Mouse (Mus musculus) heart, postnatal 0 days (tissue): ENCODE results near the gene Mcm6. TPM values are rescaled to one million over a fixed set of nuclear protein-coding genes. Genes with fewer than 3 reads are reported as not detected.

Experiments
- ATAC-seq: fragments of 200-750 bp; cut with Nextera tagmentation; 2 replicates; pipeline ENCODE4 v1.8.0; 2017; ENCODE audit warnings: low read depth, moderate number of reproducible peaks, moderate library complexity; ENCODE audit not compliant: insufficient read depth
- DNase-seq: peaks from one replicate; pipeline ENCODE4 v3.0.0-alpha.2; 2016; ENCODE audit warnings: low spot score
- H3K27ac ChIP-seq: fragments of 300-500 bp; sonication (generic); 2 replicates; pipeline ENCODE4 v1.5.1; 2014; ENCODE audit warnings: low read depth, mild to moderate bottlenecking
- H3K27me3 ChIP-seq: fragments of 300-500 bp; sonication (generic); 2 replicates; pipeline ENCODE4 v1.6.1; 2014; ENCODE audit warnings: low read length, mixed read lengths; ENCODE audit not compliant: control insufficient read depth, insufficient read depth
- H3K36me3 ChIP-seq: fragments of 300-500 bp; sonication (generic); replicated peaks from 2 replicates; pipeline ENCODE4 v1.6.1; 2014; ENCODE audit warnings: low read length, mixed read lengths; ENCODE audit not compliant: control insufficient read depth, insufficient read depth
- H3K4me1 ChIP-seq: fragments of 300-500 bp; sonication (generic); 2 replicates; pipeline ENCODE4 v1.6.1; 2014; ENCODE audit warnings: antibody characterized with exemption; ENCODE audit not compliant: control insufficient read depth, insufficient read depth
- H3K4me2 ChIP-seq: fragments of 300-500 bp; sonication (generic); 2 replicates; pipeline ENCODE4 v1.6.1; 2014; ENCODE audit warnings: low read depth, mild to moderate bottlenecking, low read length, moderate library complexity
- H3K4me3 ChIP-seq: fragments of 300-500 bp; sonication (generic); 2 replicates; pipeline ENCODE4 v1.5.1; 2014; ENCODE audit warnings: low read depth, low read length
- H3K9ac ChIP-seq: fragments of 300-500 bp; sonication (generic); replicated peaks from 2 replicates; pipeline ENCODE4 v1.6.1; 2014; ENCODE audit warnings: low read depth, low read length, mixed read lengths
- H3K9me3 ChIP-seq: fragments of 300-500 bp; sonication (generic); replicated peaks from 2 replicates; pipeline ENCODE4 v1.6.1; 2016; ENCODE audit warnings: low read length; ENCODE audit not compliant: control insufficient read depth
- CTCF ChIP-seq: IDR thresholded peaks from 2 replicates; pipeline ENCODE4 v1.5.1; 2016; ENCODE audit warnings: antibody characterized with exemption, control low read depth, low read depth
- EP300 ChIP-seq: IDR thresholded peaks from 2 replicates; pipeline ENCODE4 v1.6.1; 2016; ENCODE audit warnings: antibody characterized with exemption, low read depth
- WGBS: fragments of 180-500 bp; shearing (Covaris S2); extraction: QIAGEN DNeasy Blood & Tissue Kit; methylation state at CpG from one replicate; pipeline ENCODE4 v1.1.7; 2014; 5-methylcytosine and 5-hydroxymethylcytosine counted together
- polyA plus RNA-seq: library from polyadenylated mRNA; unstranded; fragments of >200 nt; fragmentation: Nextera tagmentation; extraction: Ambion mirVana; gene quantifications from 2 replicates; pipeline ENCODE4 v1.2.1, GENCODE M21; 2015
- total RNA-seq: library from RNA; depleted of rRNA; stranded (reverse); fragments of >200 nt; gene quantifications from 2 replicates; pipeline ENCODE4 v1.2.3, GENCODE M21; 2014; ENCODE audit warnings: low replicate concordance

Mcm6 gene
- total and polyA plus RNA-seq, 2 experiments from 2014 or later, result 39.6 to 85.4 TPM

- H3K36me3 ChIP-seq, result peaks cover 39% of the 10 kb centered on the region
Measured at GRCm38 (mm10) chr1:128358276-128358675, 1.2 kb downstream of the Mcm6 start.

GRCm38 (mm10) chr1:128357452-128357851, 2.0 kb downstream of the Mcm6 start:
- Histone ChIP-seq H3K27ac (no peak overlapping the region), H3K36me3 (peaks cover 39% of the 10 kb centered on the region), H3K9me3 (no peaks in the 10 kb centered on the region), H3K9ac (no peak overlapping the region; the same call in 1 of the 2 replicates), H3K4me2 (peak overlapping the region; percentile 91), H3K4me3 (peak overlapping the region; percentile 0; the same call in 1 of the 2 replicates), H3K4me1 (peaks cover 25% of the 10 kb centered on the region), H3K27me3 (no peaks in the 10 kb centered on the region)
- DNase-seq (no peak), ATAC-seq (no peak)
- TF ChIP-seq EP300, result no peak
- no peak for TF ChIP-seq CTCF
- 42% methylated on average over 3 of the region's 3 CpGs for WGBS

More at GRCm38 (mm10) chr1:128358276-128358675, 1.2 kb downstream of the Mcm6 start:
- H3K4me2 ChIP-seq, result peak overlapping the region; percentile 91
- peak overlapping the region; percentile 82 for H3K27ac ChIP-seq
- DNase-seq, result no peak
- no peak for ATAC-seq
- peaks cover 25% of the 10 kb centered on the region for H3K4me1 ChIP-seq
- peak overlapping the region; percentile 70; the same call in 1 of the 2 replicates for H3K9ac ChIP-seq
- H3K4me3 ChIP-seq, result peak overlapping the region; percentile 95
- no peaks in the 10 kb centered on the region for H3K9me3 ChIP-seq
- no peaks in the 10 kb centered on the region for H3K27me3 ChIP-seq
- TF ChIP-seq CTCF, result no peak
- TF ChIP-seq EP300, result no peak
- 53% methylated on average over 6 of the region's 6 CpGs for WGBS

GRCm38 (mm10) chr1:128353092-128353491, 6.4 kb downstream of the Mcm6 start:
- H3K9me3 ChIP-seq, result no peaks in the 10 kb centered on the region
- no peaks in the 10 kb centered on the region for H3K27me3 ChIP-seq
- no peak for TF ChIP-seq EP300
- TF ChIP-seq CTCF, result no peak
- no peak overlapping the region for H3K9ac ChIP-seq
- peaks cover 61% of the 10 kb centered on the region for H3K36me3 ChIP-seq
- no peak for ATAC-seq
- no peak for DNase-seq
- peaks cover 10% of the 10 kb centered on the region for H3K4me1 ChIP-seq
- WGBS, result 71% methylated on average over 3 of the region's 3 CpGs
- no peak overlapping the region for H3K4me3 ChIP-seq
- H3K4me2 ChIP-seq, result no peak overlapping the region
- no peak overlapping the region for H3K27ac ChIP-seq

GRCm38 (mm10) chr1:128344232-128344631, 15.2 kb downstream of the Mcm6 start:
- no peak for TF ChIP-seq EP300
- TF ChIP-seq CTCF, result no peak
- ATAC-seq (no peak), DNase-seq (no peak)
- Histone ChIP-seq H3K27me3 (no peaks in the 10 kb centered on the region), H3K27ac (no peak overlapping the region), H3K36me3 (peaks cover 85% of the 10 kb centered on the region), H3K4me2 (no peak overlapping the region), H3K9me3 (no peaks in the 10 kb centered on the region), H3K4me3 (no peak overlapping the region), H3K9ac (no peak overlapping the region), H3K4me1 (no peaks in the 10 kb centered on the region)
- 88% methylated on average over 10 of the region's 10 CpGs for WGBS

GRCm38 (mm10) chr1:128337708-128338320, 21.6 kb downstream of the Mcm6 start:
- H3K9me3 ChIP-seq, result no peaks in the 10 kb centered on the region
- TF ChIP-seq EP300 (no peak), CTCF (no peak)
- H3K9ac ChIP-seq, result no peak overlapping the region

GRCm38 (mm10) chr1:128330313-128330712, 29.2 kb downstream of the Mcm6 start:
- Histone ChIP-seq H3K4me2 (no peak overlapping the region), H3K4me3 (no peak overlapping the region), H3K27ac (no peak overlapping the region), H3K27me3 (no peaks in the 10 kb centered on the region), H3K9me3 (no peaks in the 10 kb centered on the region), H3K9ac (no peak overlapping the region), H3K4me1 (no peaks in the 10 kb centered on the region), H3K36me3 (peaks cover 49% of the 10 kb centered on the region)
- WGBS, result 87% methylated on average over 1 of the region's 1 CpGs
- no peak for ATAC-seq
- TF ChIP-seq CTCF (no peak), EP300 (no peak)
- no peak for DNase-seq

More at GRCm38 (mm10) chr1:128337708-128338320, 21.6 kb downstream of the Mcm6 start:
- H3K4me2 ChIP-seq, result no peak overlapping the region
- no peak for DNase-seq
- H3K4me1 ChIP-seq, result no peaks in the 10 kb centered on the region
- peaks cover 83% of the 10 kb centered on the region for H3K36me3 ChIP-seq
- no peak for ATAC-seq
- WGBS, result 64% methylated on average over 13 of the region's 13 CpGs
- no peaks in the 10 kb centered on the region for H3K27me3 ChIP-seq
- H3K27ac ChIP-seq, result no peak overlapping the region
- H3K4me3 ChIP-seq, result no peak overlapping the region
